Mouse (Mus musculus) liver, embryonic 14.5 days (tissue): ENCODE data around the gene Samd1. TPM values are rescaled to one million over a fixed set of nuclear protein-coding genes. Genes with fewer than 3 reads are reported as not detected.

Experiments
- ATAC-seq: fragments of 200-750 bp; cut with Nextera tagmentation; 2 replicates; pipeline ENCODE4 v1.8.0; 2017; ENCODE audit warnings: moderate number of reproducible peaks, mild to moderate bottlenecking, moderate library complexity; ENCODE audit not compliant: insufficient read depth
- DNase-seq, 3 experiments: peaks; one replicate each; pipeline ENCODE4 v3.0.0-alpha.2; 2012 to 2013; ENCODE audit warnings: low read depth in 3 of 3, low spot score in 3 of 3
- H3K27ac ChIP-seq: fragments of 300-500 bp; sonication (generic); 2 replicates; pipeline ENCODE4 v1.5.1; 2014; ENCODE audit warnings: moderate library complexity, mild to moderate bottlenecking, control low read depth, inconsistent platforms
- H3K27me3 ChIP-seq: fragments of 300-500 bp; sonication (generic); 2 replicates; pipeline ENCODE4 v1.6.1; 2014; ENCODE audit warnings: mild to moderate bottlenecking, low read length, moderate library complexity; ENCODE audit not compliant: control insufficient read depth, insufficient read depth
- H3K36me3 ChIP-seq: fragments of 300-500 bp; sonication (generic); replicated peaks from 2 replicates; pipeline ENCODE4 v1.6.1; 2014; ENCODE audit warnings: low read depth; ENCODE audit not compliant: control insufficient read depth, insufficient read depth
- H3K4me1 ChIP-seq, 2 experiments: fragments of 200-500 bp in 1 of 2; fragments of 300-500 bp in 1 of 2; sonication (generic) in 1 of 2; replicated peaks; 2 replicates each; pipeline ENCODE4 v1.6.1; 2012 to 2014; ENCODE audit warnings: antibody characterized with exemption in 1 of 2, inconsistent platforms in 1 of 2, low read length in 1 of 2; ENCODE audit not compliant: control insufficient read depth in 2 of 2, insufficient read depth in 2 of 2
- H3K4me2 ChIP-seq: fragments of 300-500 bp; sonication (generic); 2 replicates; pipeline ENCODE4 v1.6.1; 2014; ENCODE audit warnings: low read depth, mild to moderate bottlenecking, control low read depth, moderate library complexity
- H3K4me3 ChIP-seq, 2 experiments: fragments of 200-500 bp in 1 of 2; fragments of 300-500 bp in 1 of 2; sonication (generic) in 1 of 2; 2 replicates each; pipeline ENCODE4 v1.5.1; 2012 to 2014; ENCODE audit warnings: low read depth in 2 of 2, low read length in 2 of 2, mild to moderate bottlenecking in 2 of 2, control low read depth in 1 of 2, inconsistent platforms in 1 of 2, moderate library complexity in 1 of 2; ENCODE audit not compliant: insufficient read depth in 1 of 2
- H3K9ac ChIP-seq: fragments of 300-500 bp; sonication (generic); replicated peaks from 2 replicates; pipeline ENCODE4 v1.6.1; 2014; ENCODE audit warnings: mild to moderate bottlenecking, control low read depth, moderate library complexity
- H3K9me3 ChIP-seq: fragments of 300-500 bp; sonication (generic); 2 replicates; pipeline ENCODE4 v1.6.1; 2016; ENCODE audit warnings: low read length, mixed read lengths; ENCODE audit not compliant: control insufficient read depth
- CTCF ChIP-seq: IDR thresholded peaks from 2 replicates; pipeline ENCODE4 v1.5.1; 2016; ENCODE audit warnings: antibody characterized with exemption, low read depth, control low read depth
- EP300 ChIP-seq: IDR thresholded peaks from 2 replicates; pipeline ENCODE4 v1.6.1; 2016; ENCODE audit warnings: antibody characterized with exemption, low read depth
- WGBS: fragments of 180-500 bp; shearing (Covaris S2); extraction: QIAGEN DNeasy Blood & Tissue Kit; methylation state at CpG from one replicate; pipeline ENCODE4 v1.1.7; 2014; ENCODE audit not compliant: insufficient replicate concordance; 5-methylcytosine and 5-hydroxymethylcytosine counted together
- polyA plus RNA-seq, 2 experiments: library from polyadenylated mRNA; depleted of rRNA in 1 of 2; stranded (reverse) in 1 of 2; unstranded in 1 of 2; fragments of >200 nt; fragmentation: Nextera tagmentation in 1 of 2; extraction: Ambion mirVana in 1 of 2; gene quantifications; 2 replicates each; pipeline versions ENCODE4 v1.2.1 to v1.2.3; 2012 to 2014

The Samd1 gene
- polyA plus RNA-seq, 2 experiments: 9.3 to 34.5 TPM

GRCm38 (mm10) chr8:83998231-83999056 is 972 bp downstream of the Samd1 start:
- H3K4me1 ChIP-seq: peaks cover 4 to 15% of the 10 kb centered on the region in 2 experiments; a peak in 3 of 4 replicates
- ATAC-seq: no peak
- DNase-seq: no peak
- H3K4me3 ChIP-seq: peak overlapping the region; percentile 89 to 91
- no peaks in the 10 kb centered on the region for H3K27me3 ChIP-seq
- H3K9ac ChIP-seq: peak overlapping the region; percentile 89
- TF ChIP-seq EP300: no peak
- TF ChIP-seq CTCF: peak; percentile 69
- peaks cover 25% of the 10 kb centered on the region for H3K36me3 ChIP-seq
- H3K9me3 ChIP-seq: no peaks in the 10 kb centered on the region
- H3K4me2 ChIP-seq: peak overlapping the region; percentile 99
- 2% methylated on average over 87 of the region's 92 CpGs for WGBS
- peak overlapping the region; percentile 48 for H3K27ac ChIP-seq

- peak overlapping the region; percentile 89 for H3K9ac ChIP-seq
Measured at GRCm38 (mm10) chr8:83999057-83999705, 1.7 kb downstream of the Samd1 start.

GRCm38 (mm10) chr8:83999825-84000224 is 2.4 kb downstream of the Samd1 start:
- Histone ChIP-seq H3K4me2 (no peak overlapping the region), H3K27ac (no peak overlapping the region), H3K9me3 (no peaks in the 10 kb centered on the region), H3K9ac (peak overlapping the region; percentile 18; the same call in 1 of the 2 replicates), H3K36me3 (peaks cover 25% of the 10 kb centered on the region), H3K4me1 (peaks cover 7% of the 10 kb centered on the region in 2 experiments), H3K4me3 (peak overlapping the region in 1 of 2 experiments; percentile 89; a peak in 1 of 4 replicates), H3K27me3 (no peaks in the 10 kb centered on the region)
- DNase-seq (no peak), ATAC-seq (no peak)
- TF ChIP-seq CTCF (no peak), EP300 (no peak)
- 95% methylated on average over 2 of the region's 2 CpGs for WGBS

More at GRCm38 (mm10) chr8:83999057-83999705, 1.7 kb downstream of the Samd1 start:
- Histone ChIP-seq H3K4me1 (peaks cover 5 to 9% of the 10 kb centered on the region in 2 experiments), H3K9me3 (no peaks in the 10 kb centered on the region), H3K27me3 (no peaks in the 10 kb centered on the region), H3K27ac (no peak overlapping the region), H3K4me3 (peak overlapping the region; percentile 89 to 91), H3K36me3 (peaks cover 25% of the 10 kb centered on the region), H3K4me2 (peak overlapping the region; percentile 99)
- no peak for ATAC-seq
- 69% methylated on average over 16 of the region's 16 CpGs for WGBS
- DNase-seq: no peak
- TF ChIP-seq CTCF (no peak), EP300 (no peak)

- Histone ChIP-seq H3K4me2 (no peak within 1 kb of the TSS), H3K4me3 (no peak within 1 kb of the TSS), H3K27ac (no peak within 1 kb of the TSS), H3K4me1 (peaks cover 10 to 11% of the 10 kb centered on the region in 2 experiments), H3K36me3 (peaks cover 25% of the 10 kb centered on the region), H3K27me3 (no peaks in the 10 kb centered on the region), H3K9ac (no peak within 1 kb of the TSS), H3K9me3 (no peaks in the 10 kb centered on the region)
- ATAC-seq: no peak
- no peak for DNase-seq
- WGBS: 85% methylated on average over 60 of the region's 61 CpGs
- TF ChIP-seq EP300 (no peak), CTCF (no peak)
Measured at GRCm38 (mm10) chr8:84001281-84002000, 4.0 kb downstream of the Samd1 start, which contains the start of gene 1700067K01Rik. Gene 1700067K01Rik (plus strand): TSS chr8:84001502.
